In the genomic region with DNA sequence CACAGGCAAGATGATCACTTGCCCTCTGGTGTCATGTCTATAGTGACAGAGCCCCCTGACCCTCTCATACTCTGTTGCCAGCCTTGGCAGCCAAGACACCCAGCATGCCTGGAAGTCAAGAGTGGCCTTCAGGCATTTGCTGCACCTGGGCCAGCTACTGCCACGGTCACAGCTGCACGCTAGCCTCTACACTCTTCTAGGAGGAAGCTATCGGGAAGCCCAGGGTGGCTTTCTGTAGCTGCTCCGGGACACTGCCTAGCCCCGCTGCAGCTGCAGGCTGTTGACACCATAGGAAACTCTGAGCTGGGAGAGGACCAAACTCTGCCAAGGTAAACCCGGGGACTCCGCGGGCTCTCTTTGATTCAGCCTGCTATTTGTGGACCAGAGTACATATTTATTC, we compare ENCODE assay signal across 1 mouse cellular context.
TF ChIP-seq lines count a peak whose summit lies in the region.

No protein-coding gene starts in this region.

TF ChIP-seq in CH12.LX, 34 proteins besides CTCF, POLR2A, EP300 and RAD21:
- TF ChIP-seq MAFK (IDR thresholded peaks at IDR 0.05; ENCODE audit: insufficient replicate concordance, low read length) (no peak), USF1 (IDR thresholded peaks at IDR 0.05; ENCODE audit: low read depth, low read length) (no peak), E2F4 (IDR thresholded peaks at IDR 0.05; ENCODE audit: insufficient replicate concordance, low read depth, low read length) (no peak), IRF4 (IDR thresholded peaks at IDR 0.05; ENCODE audit: low read depth, low read length) (no peak; the same call in 1 of the 2 replicates), TCF12 (IDR thresholded peaks at IDR 0.05; ENCODE audit: low read depth, low read length) (peak; percentile 83), ELF1 (IDR thresholded peaks at IDR 0.05; ENCODE audit: low read depth, low read length) (no peak), SIN3A (IDR thresholded peaks at IDR 0.05; ENCODE audit: low read length) (no peak), SMC3 (IDR thresholded peaks at IDR 0.05; ENCODE audit: low read depth, low read length) (peak; percentile 6; the same call in 1 of the 2 replicates), MXI1 (IDR thresholded peaks at IDR 0.05; ENCODE audit: low read depth, low read length) (peak; percentile 64), TBP (conservative IDR thresholded peaks at IDR 0.05; ENCODE audit: low read depth, low read length) (0 out of 2 replicates have a peak, but pooled peaks have one; percentile 68), PAX5 (IDR thresholded peaks at IDR 0.05; ENCODE audit: low read length) (no peak), NRF1 (IDR thresholded peaks at IDR 0.05; ENCODE audit: low read depth, low read length) (no peak), RCOR1 (conservative IDR thresholded peaks at IDR 0.05; ENCODE audit: low read depth, low read length) (0 out of 2 replicates have a peak, but pooled peaks have one; percentile 30), UBTF (IDR thresholded peaks at IDR 0.05; ENCODE audit: low read depth, low read length) (peak; percentile 88), CHD1 (IDR thresholded peaks at IDR 0.05; ENCODE audit: low read depth, low read length) (0 out of 2 replicates have a peak, but pooled peaks have one; percentile 52), ZMIZ1 (IDR thresholded peaks at IDR 0.05; ENCODE audit: low read depth, low read length) (no peak), CHD2 (IDR thresholded peaks at IDR 0.05; ENCODE audit: low read length) (no peak), USF2 (conservative IDR thresholded peaks at IDR 0.05; ENCODE audit: low read depth, low read length) (no peak), MAX (IDR thresholded peaks at IDR 0.05; ENCODE audit: low read length) (no peak; the same call in 1 of the 2 replicates), NELFE (IDR thresholded peaks at IDR 0.05; ENCODE audit: low read depth, low read length) (no peak), POLR2AphosphoS2 (IDR thresholded peaks at IDR 0.05; ENCODE audit: low read depth, low read length) (no peak), GABPA (IDR thresholded peaks at IDR 0.05; ENCODE audit: insufficient replicate concordance, low read depth, low read length) (no peak), ZC3H11A (IDR thresholded peaks at IDR 0.05; ENCODE audit: low read depth, low read length) (no peak), ZKSCAN1 (IDR thresholded peaks at IDR 0.05; ENCODE audit: borderline replicate concordance, low read depth, low read length) (no peak), MEF2A (IDR thresholded peaks at IDR 0.05; ENCODE audit: borderline replicate concordance, low read depth, low read length) (peak; percentile 50; the same call in 1 of the 2 replicates), HCFC1 (IDR thresholded peaks at IDR 0.05; ENCODE audit: low read depth, low read length) (no peak), JUND (conservative IDR thresholded peaks at IDR 0.05; ENCODE audit: low read depth, low read length) (no peak), ETS1 (conservative IDR thresholded peaks at IDR 0.05; ENCODE audit: low read depth, low read length) (peak; percentile 59), JUN (IDR thresholded peaks at IDR 0.05; ENCODE audit: insufficient read depth, low read depth, low read length) (no peak), MAZ (IDR thresholded peaks at IDR 0.05; ENCODE audit: low read depth, low read length) (no peak), KAT2A (IDR thresholded peaks at IDR 0.05; ENCODE audit: insufficient replicate concordance, low read length) (no peak), BHLHE40 (IDR thresholded peaks at IDR 0.05; ENCODE audit: low read depth, low read length) (0 out of 2 replicates have a peak, but pooled peaks have one; percentile 5), MYC (IDR thresholded peaks at IDR 0.05; ENCODE audit: low read depth, low read length) (no peak), ZNF384 (IDR thresholded peaks at IDR 0.05; ENCODE audit: low read depth, low read length) (no peak)
